Mouse (Mus musculus): ENCODE measurements around the gene Nol9.

GRCm38 (mm10) chr4:152073715-152074114 is 34.6 kb downstream of the Nol9 start:
- TF ChIP-seq CTCF (IDR thresholded peaks at IDR 0.05; ENCODE audit: extremely low read depth, insufficient read depth, insufficient read length, insufficient replicate concordance), result no peak
- no peak for TF ChIP-seq POLR2A (IDR thresholded peaks at IDR 0.05; ENCODE audit: low read depth, low read length)
